Mouse (Mus musculus) myocyte (in vitro differentiated cells): ENCODE data around the gene Cd79b.
A peak's percentile ranks its signal among the peaks of the same experiment; 100 is the strongest.

Experiments used
- MAX ChIP-seq: IDR thresholded peaks from one replicate; pipeline ENCODE4 v1.6.1; 2011; ENCODE audit warnings: low read depth, mild to moderate bottlenecking, control low read depth
- MYOD1 ChIP-seq, 3 experiments: IDR thresholded peaks; one replicate each; pipeline ENCODE4 v1.6.1; 2011; ENCODE audit warnings: control low read depth in 2 of 3, low read depth in 2 of 3, mild to moderate bottlenecking in 2 of 3, moderate library complexity in 1 of 3; ENCODE audit not compliant: insufficient read length in 2 of 3, control insufficient read depth in 1 of 3
- POLR2A ChIP-seq: IDR thresholded peaks from one replicate; pipeline ENCODE4 v1.6.1; 2011; ENCODE audit warnings: low read depth, mild to moderate bottlenecking, control low read depth, moderate library complexity; ENCODE audit not compliant: insufficient read length
- POLR2AphosphoS2 ChIP-seq: IDR thresholded peaks from one replicate; pipeline ENCODE4 v1.6.1; 2011; ENCODE audit warnings: low read depth, control low read depth; ENCODE audit not compliant: insufficient read length
- REST ChIP-seq: IDR thresholded peaks from one replicate; pipeline ENCODE4 v1.6.1; 2011; ENCODE audit warnings: mild to moderate bottlenecking, control low read depth, moderate library complexity; ENCODE audit not compliant: insufficient read depth, insufficient read length
- SRF ChIP-seq: IDR thresholded peaks from one replicate; pipeline ENCODE4 v1.6.1; 2011; ENCODE audit warnings: low read depth; ENCODE audit not compliant: control insufficient read depth, insufficient read length
- TCF12 ChIP-seq: IDR thresholded peaks from one replicate; pipeline ENCODE4 v1.6.1; 2011; ENCODE audit warnings: mild to moderate bottlenecking, control low read depth; ENCODE audit not compliant: poor library complexity, insufficient read depth, severe bottlenecking

- TF ChIP-seq POLR2A (no peak), SRF (no peak), MAX (no peak), MYOD1 (IDR thresholded peaks at IDR 0.05; ENCODE audit: control insufficient read depth in 1 of 3, insufficient read length in 2 of 3, low read depth in 2 of 3) (no peak), POLR2AphosphoS2 (peak; percentile 25), REST (no peak), TCF12 (no peak)
These were observed 47.2 kb downstream of the Cd79b start for GRCm38 (mm10) chr11:106267311-106267852.
